Mouse (Mus musculus): ENCODE results near the gene Rps23.

Gene Rps23

DNA sequence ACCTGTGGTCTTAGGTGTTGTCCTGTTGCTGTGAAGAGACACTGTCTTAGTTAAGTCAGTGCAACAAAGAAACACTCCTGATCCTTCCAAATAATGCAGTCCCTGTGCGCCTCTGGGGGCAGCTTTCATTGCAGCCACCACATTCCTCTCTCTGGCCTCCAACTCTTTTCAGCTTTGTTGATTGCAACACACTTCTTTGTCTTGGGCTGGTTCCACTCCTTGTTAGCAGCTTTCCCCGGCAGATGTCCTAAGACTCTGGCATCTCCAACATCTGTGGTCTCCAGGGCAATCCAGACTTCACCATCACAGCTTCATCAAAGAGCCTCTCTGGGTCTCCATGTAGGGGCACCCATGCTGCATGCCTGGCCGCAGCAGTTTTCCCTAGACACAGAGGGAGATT, 10.5 kb downstream of the Rps23 start:
- DNase-seq (ENCODE audit: low read depth): peak; percentile 38

DNA sequence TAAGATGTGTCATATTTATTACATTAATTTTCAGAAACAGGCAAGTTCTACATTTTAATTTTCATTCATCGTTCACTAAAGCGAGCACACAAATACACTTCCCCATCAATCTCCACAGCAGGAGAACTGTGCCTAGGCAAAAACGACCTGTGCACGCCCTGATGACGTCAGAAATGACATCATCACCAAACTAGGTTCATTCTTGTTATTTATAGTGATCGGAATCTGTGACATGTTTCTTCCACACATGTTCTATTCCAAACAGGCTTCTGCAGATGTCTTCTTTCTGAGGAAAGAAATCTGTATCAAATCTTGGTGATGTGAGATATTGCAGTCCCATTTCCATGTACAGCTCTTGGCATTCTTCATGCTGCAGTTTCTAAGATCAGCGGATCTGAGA, 13.1 kb downstream of the Rps23 start:
- DNase-seq (ENCODE audit: low read depth): no peak

DNA sequence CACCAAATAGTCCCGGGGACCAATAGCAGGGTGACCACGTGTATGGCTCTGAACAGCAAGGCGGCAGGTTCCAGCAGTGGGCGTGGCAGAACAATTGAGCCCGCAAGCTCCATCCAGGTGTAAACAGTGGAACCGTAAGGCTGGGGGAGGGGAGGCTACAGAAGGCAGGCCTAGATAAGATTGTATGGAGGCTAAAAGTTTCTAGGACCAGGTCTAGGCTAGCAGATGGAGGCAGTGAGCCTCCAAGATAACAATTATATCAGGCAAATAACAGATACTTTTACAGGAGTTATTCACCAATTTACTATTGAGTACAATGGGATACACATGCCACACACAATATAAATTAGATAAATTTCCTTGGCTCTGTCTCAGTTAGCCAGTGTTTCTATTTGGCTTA, 16.4 kb downstream of the Rps23 start:
- DNase-seq (ENCODE audit: low read depth): no peak

DNA sequence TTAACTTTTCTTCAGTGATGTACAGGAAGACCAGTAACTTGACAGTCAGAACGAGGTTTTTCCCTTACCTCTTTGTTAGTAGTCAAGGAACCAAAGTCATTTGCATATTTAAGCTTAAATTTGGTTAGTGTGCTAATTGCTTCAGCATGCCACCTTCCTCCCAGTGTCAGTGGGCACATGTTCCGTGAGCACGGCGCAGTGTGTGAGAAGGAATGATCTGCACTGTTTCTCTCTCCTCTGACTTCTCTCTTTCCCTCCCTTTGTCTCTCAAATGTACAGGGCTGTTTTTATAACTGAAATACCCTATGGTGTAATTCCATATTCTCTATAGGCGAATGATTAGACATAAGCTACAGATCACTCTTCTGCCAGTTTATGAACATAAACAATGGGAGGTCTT, 16.8 kb downstream of the Rps23 start:
- no peak for DNase-seq (ENCODE audit: low read depth)

DNA sequence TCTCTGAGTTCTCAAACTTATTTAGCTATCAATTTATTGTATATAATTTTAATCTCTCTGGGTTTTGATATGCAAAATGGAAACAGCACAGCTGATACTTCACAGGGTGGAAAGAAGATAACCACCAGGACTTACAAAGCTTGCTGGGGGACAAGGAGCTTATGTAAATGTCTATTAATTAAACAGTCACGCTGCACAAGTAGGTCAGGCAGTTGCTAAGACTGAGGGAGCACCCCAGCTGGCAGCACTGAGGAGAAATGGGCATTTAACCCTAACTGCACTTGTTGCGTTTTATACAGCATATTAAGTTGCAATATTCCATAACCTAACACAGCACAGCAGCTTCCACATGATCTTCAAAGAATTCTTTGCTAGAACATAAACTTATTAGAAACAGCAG, 36.1 kb downstream of the Rps23 start:
- DNase-seq (ENCODE audit: low read depth): no peak

DNA sequence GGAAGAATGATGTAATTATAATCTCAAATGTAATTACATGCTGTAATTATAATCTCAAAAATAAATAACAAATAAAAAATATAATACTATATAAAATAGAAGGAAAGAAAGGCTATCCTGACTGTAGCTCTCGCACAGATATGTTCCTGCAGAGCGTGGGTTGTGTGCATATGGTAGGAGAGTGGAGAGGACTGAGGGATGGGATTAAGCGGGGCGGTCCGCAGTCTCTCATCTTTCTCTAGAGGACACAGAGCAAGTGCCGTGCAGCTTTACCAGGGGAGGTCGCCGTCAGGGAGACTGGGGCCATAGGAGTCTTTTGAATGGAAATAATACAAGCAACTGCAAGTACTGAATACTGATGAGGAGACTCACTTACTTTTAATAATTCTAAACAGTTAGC, 37.8 kb downstream of the Rps23 start:
- DNase-seq (ENCODE audit: low read depth): no peak

DNA sequence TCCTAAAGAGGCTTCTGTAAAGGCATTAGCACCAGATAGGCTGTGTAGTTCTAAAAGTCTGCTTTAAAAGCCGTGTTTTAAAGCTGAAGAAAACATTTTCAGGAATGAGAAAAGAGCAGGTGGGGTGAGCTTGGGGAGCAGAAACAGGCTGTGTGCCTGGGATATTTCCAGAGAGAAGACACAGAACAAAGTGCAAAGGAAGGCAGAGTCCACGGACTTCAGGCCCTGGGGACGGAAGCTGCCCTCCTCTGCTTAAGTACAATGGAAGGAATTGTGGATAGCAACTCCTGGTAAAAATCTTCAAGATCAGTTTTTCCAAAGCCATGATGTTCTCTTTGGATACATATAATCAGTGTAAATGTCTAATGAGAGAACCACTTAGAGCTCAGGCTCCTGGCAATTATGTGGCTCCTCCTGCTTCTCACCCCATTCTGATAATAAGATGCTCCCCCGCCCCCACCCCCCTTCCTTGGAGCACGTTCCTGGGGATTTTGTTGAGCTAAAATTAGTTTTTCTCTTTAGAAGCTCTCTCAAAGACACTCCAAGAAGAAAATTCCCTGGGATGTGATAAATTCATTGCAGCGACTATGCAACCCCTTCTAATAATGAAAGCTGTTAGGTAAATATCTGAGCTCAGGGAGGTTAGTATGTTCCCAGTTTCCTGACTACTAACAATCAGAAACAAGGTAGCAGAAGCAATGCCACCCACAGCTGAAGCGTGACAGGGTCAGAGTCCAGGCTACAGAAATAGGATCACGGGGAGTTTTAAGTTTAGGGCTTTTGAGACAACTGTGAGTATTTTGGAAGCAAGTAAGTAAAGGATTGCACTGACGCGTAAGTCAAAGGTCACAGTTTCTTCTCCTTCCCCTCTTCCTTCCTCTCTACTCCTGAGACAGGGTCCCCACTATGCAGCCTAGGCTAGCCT, 40.3 kb downstream of the Rps23 start:
- no peak for DNase-seq (ENCODE audit: low read depth)

DNA sequence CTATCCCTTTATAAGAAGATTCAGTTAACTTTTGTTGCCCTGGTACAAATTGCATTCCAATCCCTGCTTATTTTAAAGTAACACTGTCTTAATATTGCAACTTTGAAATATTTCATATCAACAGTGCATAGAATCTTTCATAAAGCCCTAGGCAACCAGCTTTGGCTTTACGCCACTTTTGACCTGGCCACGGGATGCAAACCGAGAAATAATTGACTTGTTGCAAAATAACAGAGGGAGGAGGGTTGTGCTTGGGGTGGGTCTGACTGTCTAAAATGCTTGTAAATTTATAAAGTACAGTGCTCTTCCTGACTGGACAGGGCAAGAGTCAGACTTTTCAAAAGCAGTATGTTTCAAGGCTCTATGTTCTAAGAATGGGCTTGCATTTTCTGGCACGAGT, 41.8 kb downstream of the Rps23 start:
- DNase-seq (ENCODE audit: low read depth): no peak

DNA sequence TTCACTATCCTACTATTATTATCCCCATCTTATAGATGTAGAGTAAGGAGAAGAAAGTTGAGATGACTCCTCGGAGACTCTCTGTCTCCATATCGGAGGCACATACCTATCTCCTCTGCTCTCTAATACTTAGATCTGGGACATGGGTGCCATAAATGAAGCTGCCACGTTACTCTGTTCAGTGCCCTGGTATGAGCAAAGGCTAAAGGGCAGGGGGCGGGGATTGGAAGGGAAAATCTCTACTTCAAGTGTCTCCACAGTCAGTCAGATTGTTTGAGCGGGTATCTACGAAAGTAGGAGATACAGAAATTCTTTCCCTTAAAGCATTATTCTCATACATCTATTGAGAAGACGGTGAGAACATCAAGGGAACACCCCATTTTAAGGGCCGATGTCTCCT, 43.2 kb downstream of the Rps23 start:
- DNase-seq (ENCODE audit: low read depth): no peak

DNA sequence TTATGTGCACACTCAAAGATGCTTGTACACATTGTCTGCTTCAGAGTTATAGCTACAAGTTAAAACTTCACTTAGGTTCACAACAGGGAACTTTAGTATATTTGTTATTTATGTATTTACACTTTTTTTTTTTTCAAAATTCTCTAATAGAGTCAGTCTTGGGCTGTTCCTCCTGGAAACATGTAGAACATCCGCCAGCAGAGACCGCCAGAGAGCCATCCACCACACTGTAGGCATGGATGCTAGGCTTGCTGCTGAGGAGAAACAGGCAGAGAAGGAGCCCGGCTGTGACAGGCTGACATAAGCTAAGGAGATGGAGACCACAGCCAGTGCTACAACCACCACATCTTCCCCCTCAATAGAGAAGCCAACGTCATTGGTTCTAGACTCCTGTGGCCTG, 44.7 kb downstream of the Rps23 start:
- peak; percentile 64 for DNase-seq (ENCODE audit: low read depth)

DNA sequence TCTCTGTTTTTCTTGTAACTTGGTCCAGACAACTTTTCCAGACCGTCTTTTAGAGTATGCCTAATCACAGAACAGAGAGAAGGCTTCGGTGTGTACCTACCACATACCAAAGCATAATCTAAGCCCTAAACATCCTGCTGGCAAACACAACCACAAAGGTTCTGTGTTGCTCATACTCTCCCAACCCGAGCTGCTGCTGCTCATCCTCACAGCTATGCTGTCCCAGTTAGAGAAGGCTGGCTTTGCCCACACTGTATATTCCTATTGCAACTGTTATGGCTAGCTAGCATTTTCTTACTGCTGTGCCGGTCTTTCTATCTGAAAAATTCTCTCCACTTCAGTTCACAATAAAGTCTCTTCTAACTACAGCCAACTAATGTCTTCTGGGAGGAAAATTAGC, 46.2 kb downstream of the Rps23 start:
- DNase-seq (ENCODE audit: low read depth): no peak

DNA sequence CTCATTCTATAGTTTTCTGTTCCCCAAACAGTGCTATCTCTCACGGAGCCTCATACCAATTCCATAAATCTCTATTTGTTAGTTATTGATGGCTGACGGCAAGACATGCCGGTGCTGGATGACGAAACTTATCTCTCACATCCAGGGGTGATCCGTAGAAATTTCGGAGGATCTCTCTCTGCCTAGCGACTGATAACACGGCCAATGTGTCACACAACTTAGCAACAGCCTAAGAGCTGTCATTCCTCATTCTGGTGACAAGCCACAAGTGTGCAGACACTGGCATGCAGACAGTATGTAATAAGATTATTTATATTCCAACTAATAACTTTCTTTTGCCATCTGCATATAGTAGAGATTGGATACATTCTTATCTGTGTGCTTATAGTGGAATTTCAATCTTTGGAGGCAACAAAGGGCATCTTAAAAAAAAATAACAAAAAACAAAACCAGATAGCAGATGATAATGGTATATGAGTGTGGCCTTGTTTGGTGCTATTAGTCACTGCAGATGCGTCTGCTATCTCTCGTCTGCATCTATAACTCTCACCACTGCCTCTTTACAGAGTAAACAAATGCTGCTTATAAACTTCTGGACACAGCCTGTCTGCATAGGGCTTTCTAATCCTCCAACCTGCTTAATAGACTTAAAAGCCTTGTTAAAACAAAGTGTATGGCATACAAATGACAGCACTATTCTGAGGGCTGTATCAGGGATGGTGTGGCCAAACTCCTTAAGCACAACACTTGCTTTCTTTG, 47.7 kb downstream of the Rps23 start:
- DNase-seq (ENCODE audit: low read depth): no peak

DNA sequence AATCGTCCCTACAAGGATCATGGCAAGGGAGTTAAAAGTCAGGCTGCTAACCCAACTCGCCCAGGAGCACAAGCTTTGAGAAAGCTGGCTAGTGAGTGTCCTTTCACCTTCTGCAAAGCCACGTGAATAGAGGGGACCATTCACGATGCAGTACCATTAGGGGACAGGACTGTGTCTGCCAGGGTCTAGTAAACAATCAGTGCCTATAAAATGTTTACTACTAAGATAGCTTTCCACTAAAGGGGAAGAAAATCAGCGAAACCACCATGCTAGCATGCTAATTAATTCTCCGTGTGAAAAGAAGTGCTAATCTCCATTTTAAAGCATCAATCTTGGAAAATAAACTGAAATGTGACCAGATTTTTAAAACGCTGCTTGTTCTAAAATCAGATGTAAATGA, 50.7 kb downstream of the Rps23 start:
- DNase-seq (ENCODE audit: low read depth): no peak

All from fibroblast of lung, adult 2 months (primary cell).